Mouse (Mus musculus) embryonic fibroblast, embryonic 13.5 days (primary cell): Measurements from ENCODE around the gene Atp2a2. TPM values are rescaled to one million over a fixed set of nuclear protein-coding genes. Genes with fewer than 3 reads are reported as not detected.
A peak's percentile ranks its signal among the peaks of the same experiment; 100 is the strongest.

ENCODE experiments used
- H3K27ac ChIP-seq: 2 replicates; pipeline ENCODE4 v1.5.1; 2012; ENCODE audit warnings: low read length, control low read depth, inconsistent platforms; ENCODE audit not compliant: insufficient read depth
- H3K4me1 ChIP-seq: 2 replicates; pipeline ENCODE4 v1.6.1; 2011; ENCODE audit warnings: low read length; ENCODE audit not compliant: control insufficient read depth, insufficient read depth
- H3K4me3 ChIP-seq: 2 replicates; pipeline ENCODE4 v1.5.1; 2011; ENCODE audit warnings: mild to moderate bottlenecking, control low read depth, low read length; ENCODE audit not compliant: insufficient read depth
- CTCF ChIP-seq: IDR thresholded peaks from 2 replicates; pipeline ENCODE4 v1.5.1; 2011; ENCODE audit warnings: mild to moderate bottlenecking, control low read depth, low read length, moderate library complexity, borderline replicate concordance; ENCODE audit not compliant: insufficient read depth
- POLR2A ChIP-seq: IDR thresholded peaks from 2 replicates; pipeline ENCODE4 v1.6.1; 2011; ENCODE audit warnings: low read depth, mild to moderate bottlenecking, control low read depth, low read length, moderate library complexity
- polyA plus RNA-seq: library from polyadenylated mRNA; stranded (reverse); fragments of >200 nt; gene quantifications from 2 replicates; pipeline ENCODE4 v1.2.4, GENCODE M21; 2011; ENCODE audit warnings: low read depth; ENCODE audit not compliant: missing spikeins, insufficient read length

Gene Atp2a2
- polyA plus RNA-seq, 1 experiment: 176 TPM

DNA sequence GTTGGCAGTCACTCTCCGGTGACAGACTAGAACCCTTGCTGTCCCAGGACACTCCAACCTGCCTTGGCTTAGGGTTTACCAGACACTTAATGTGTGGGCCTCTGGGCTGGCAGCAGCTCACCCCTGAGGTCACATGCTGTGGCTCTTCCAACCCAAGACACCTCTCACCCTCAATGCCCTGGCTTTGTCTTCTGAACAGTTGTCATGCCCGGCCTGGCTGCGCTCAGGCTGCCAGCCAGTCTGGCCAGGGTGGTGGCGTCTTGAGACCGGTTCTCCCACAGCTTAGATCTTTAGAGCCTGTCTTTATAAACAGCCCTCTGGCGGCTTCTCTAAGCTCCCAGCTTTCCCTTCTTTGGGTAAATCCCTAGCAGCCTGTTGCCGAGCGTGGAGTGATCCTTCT, 54.2 kb downstream of the Atp2a2 start:
- Histone ChIP-seq H3K4me3 (no peak overlapping the region), H3K4me1 (no peaks in the 10 kb centered on the region), H3K27ac (no peak overlapping the region)
- TF ChIP-seq CTCF (no peak), POLR2A (no peak)

DNA sequence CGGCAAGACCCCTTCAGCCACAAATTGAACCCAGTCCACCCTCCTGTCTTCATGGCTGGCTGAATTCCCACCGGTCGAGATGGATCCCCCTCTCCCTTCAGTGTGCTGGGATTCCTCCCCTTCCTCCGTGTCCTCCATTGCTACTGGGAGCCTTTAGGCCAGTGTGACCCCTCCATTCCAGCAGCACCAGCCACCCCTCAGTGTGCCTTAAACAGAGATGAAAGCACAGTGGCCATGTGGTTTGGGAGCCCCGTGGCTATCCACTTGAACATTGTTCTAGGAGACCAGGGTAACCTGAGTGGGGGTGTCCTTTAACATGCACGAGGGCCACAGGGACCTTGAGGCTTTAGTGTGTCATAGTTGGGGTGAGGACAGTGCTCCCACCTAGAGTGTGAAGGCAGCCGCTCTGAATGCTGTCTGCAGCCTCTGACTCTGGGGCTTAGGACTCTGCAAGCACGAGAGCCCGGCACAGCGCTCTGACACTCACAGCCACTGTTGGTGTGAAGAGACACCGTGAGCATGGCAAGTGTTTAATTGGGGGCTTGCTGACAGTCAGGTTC, 56.9 kb downstream of the Atp2a2 start:
- no peak overlapping the region for H3K4me3 ChIP-seq
- no peak for TF ChIP-seq POLR2A
- TF ChIP-seq CTCF: no peak
- H3K4me1 ChIP-seq: no peaks in the 10 kb centered on the region
- H3K27ac ChIP-seq: no peak overlapping the region

DNA sequence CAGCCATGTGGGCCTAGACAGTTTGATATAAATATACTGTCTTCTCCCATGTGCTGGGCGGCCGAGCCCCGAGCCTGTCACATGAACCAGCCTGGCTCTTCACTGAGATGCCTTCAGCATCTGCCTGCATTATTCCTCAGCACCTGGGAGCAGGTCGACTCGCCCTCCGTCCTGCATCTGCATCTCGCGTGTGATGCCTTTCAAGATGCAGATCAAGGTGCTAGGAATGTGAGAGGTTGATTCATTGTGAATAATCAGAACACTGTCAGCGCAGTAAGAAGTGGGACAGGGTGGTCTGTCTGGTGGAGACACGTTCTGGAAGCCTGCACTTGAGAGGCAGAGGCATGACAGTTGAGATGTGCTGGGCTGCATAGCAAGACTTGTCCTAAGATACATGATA, 57.5 kb downstream of the Atp2a2 start:
- Histone ChIP-seq H3K4me3 (no peak overlapping the region), H3K4me1 (no peaks in the 10 kb centered on the region), H3K27ac (no peak overlapping the region)
- TF ChIP-seq CTCF: no peak
- no peak for TF ChIP-seq POLR2A

DNA sequence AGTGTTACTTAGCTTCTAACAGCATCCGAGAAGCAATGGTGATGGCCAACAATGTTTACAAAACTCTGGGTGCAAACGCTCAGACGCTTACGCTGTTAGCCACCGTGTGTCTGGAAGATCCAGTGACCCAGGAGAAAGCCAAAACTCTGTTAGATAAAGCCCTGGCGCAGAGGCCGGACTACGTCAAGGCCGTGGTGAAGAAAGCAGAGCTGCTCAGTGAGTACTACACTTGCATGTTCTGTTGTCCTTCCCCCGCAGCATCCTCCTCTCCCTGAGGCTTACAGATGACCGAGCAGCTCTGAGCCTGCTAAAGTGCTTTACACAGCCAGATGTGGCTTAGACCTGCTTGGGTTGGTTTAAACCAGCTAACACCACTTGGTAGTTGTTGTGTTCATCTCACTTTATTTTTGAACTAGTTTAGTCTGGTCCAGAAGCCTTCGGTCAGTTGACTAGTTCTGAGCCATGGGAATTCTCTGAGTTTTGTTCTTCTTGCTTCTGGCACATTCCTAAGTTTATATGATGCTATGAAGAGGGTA, 61.9 kb downstream of the Atp2a2 start:
- TF ChIP-seq CTCF (no peak), POLR2A (no peak)
- Histone ChIP-seq H3K27ac (no peak overlapping the region), H3K4me3 (no peak overlapping the region), H3K4me1 (no peaks in the 10 kb centered on the region)

DNA sequence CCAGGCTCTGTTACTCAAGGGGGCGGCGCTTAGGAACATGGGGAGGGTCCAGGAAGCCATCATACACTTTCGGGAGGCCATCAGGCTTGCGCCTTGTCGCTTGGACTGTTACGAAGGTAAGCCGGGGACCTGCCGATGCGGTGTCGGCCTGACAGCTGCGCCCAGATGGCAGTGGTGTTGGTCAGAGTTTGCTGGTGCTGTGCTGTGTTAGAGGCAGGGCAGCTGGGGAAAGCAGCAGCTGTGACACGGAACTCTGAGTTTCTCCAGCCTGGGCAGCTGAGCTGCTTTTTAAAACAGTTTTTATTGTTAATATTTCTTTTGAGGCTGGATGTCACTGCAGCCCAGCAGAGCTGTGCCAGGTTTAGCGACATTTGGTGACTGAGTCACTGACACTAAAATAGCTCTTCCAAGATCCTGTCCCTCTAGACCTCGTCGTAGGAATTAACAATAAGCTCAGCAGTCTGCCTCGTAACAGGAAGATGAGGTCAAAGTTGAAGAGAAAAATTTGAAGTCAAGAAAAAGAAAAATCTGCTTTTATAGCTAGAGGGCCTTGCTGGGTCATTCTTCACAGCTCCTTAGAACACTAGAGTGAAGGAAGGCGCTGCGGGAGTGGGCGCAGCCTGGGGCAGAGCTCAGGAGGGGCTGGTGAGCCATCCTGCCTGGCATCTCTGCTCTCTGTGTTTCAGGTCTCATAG, 62.5 kb downstream of the Atp2a2 start:
- Histone ChIP-seq H3K4me3 (no peak overlapping the region), H3K4me1 (no peaks in the 10 kb centered on the region), H3K27ac (no peak overlapping the region)
- no peak for TF ChIP-seq CTCF
- TF ChIP-seq POLR2A: no peak

DNA sequence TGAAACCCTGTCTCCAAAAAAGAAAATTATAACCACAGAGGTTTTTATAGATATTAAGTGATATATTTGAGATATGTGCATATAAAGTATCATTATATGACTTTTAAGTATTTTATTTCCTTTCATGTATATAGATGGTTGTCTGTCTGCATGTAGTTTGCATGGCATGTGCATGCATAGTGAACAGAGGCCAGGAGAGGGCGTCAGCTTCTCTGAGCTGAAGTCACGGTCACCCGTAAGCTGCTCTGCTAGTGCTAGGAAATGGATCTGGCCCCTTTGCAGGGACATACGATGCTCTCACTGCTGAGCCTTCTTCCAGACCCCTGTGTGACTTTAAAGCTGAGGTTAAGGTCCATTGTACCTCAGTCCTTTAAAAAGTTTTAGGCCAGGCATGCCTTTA, 67.5 kb downstream of the Atp2a2 start:
- Histone ChIP-seq H3K4me3 (no peak overlapping the region), H3K4me1 (peaks cover 9% of the 10 kb centered on the region), H3K27ac (no peak overlapping the region)
- TF ChIP-seq POLR2A: no peak
- peak; percentile 23; the same call in 1 of the 2 replicates for TF ChIP-seq CTCF

DNA sequence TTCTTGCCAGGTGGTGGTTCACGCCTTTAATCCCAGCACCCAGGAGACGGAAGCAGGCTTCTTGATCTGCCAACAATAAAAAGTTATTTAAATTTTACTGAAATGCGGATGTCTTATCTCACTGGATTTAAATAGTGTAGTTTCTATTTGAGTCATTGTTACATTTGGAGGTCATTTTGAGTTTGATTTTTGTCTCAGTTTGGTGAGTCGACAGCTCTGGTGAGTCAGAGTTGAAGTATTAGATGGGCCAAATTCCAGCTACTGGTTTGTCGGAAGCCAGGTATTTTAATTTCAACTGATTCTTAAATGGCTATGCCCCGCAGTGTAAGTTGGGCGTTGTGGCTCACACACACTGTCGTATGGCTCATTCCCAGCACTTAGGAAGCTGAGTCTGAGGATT, 70.8 kb downstream of the Atp2a2 start:
- TF ChIP-seq CTCF: no peak
- TF ChIP-seq POLR2A: no peak
- peaks cover 9% of the 10 kb centered on the region for H3K4me1 ChIP-seq
- no peak overlapping the region for H3K4me3 ChIP-seq
- peak overlapping the region; percentile 54; the same call in 1 of the 2 replicates for H3K27ac ChIP-seq

DNA sequence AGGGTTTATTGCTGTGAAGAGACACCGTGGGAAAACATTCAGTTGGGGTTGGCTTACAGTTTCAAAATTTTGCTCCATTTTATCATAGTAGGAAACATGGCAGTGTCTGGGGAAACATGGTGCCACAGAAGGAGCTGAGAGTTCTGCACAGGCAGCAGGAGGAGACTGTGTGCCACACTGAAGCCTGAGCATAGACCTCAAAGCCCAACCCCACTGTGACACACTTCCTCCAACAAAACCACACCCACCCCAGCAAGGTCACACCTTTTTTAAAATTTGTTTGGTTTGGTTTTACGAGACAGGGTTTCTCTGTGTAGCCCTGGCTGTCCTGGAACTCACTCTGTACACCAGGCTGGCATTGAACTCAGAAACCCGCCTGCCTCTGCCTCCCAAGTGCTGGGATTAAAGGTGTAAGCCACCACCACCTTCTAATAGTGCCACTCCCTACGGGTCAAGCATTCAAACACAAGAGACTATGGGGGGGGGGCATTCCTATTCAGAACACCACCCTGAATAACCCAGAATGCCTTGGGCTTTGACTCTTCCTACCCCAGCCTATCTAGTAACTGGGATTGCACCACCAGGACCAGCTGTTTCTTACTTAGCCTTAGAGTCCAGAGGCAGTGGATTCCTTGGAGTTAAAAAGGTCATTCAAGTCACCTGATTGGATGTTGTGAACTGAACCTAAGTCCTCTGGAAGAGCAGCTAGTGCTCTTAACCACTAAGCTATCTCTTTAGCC, 71.8 kb downstream of the Atp2a2 start:
- Histone ChIP-seq H3K4me3 (no peak overlapping the region), H3K27ac (no peak overlapping the region), H3K4me1 (peaks cover 9% of the 10 kb centered on the region)
- TF ChIP-seq POLR2A: no peak
- no peak for TF ChIP-seq CTCF

DNA sequence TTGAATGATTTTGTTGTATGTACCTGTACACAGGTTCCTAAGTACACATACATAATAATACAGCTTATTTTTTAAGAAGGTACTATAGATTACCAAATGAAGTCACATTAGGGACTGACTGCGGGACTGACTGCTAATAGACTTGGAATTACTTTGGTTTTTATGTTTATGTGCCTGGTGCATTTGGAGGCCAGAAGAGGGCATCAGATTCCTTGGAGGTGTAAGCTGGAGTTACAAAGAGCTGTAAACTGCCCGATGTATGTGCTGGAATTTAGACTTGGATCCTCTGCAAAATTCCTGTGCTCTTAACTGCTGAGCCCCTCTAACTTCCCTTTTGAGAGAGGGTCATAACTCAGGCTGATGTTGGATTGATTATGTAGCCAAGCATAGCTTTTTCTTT, 76.5 kb downstream of the Atp2a2 start:
- Histone ChIP-seq H3K27ac (no peak overlapping the region), H3K4me3 (no peak overlapping the region), H3K4me1 (no peaks in the 10 kb centered on the region; the same call in 1 of the 2 replicates)
- TF ChIP-seq POLR2A (no peak), CTCF (no peak)
